Mouse (Mus musculus) CD4-positive, CD25-positive, alpha-beta regulatory T cell, adult 2 months (primary cell): ENCODE results near the gene Fam107b.

ENCODE experiments used
- DNase-seq: peaks from one replicate; pipeline ENCODE4 v3.0.0-alpha.2; 2012; ENCODE audit warnings: low read depth, low spot score

The Fam107b gene

GRCm38 (mm10) chr2:3608868-3609854, 38.9 kb downstream of the Fam107b start:
- DNase-seq = no peak

GRCm38 (mm10) chr2:3618446-3618845, 48.2 kb downstream of the Fam107b start:
- DNase-seq = no peak

DNA sequence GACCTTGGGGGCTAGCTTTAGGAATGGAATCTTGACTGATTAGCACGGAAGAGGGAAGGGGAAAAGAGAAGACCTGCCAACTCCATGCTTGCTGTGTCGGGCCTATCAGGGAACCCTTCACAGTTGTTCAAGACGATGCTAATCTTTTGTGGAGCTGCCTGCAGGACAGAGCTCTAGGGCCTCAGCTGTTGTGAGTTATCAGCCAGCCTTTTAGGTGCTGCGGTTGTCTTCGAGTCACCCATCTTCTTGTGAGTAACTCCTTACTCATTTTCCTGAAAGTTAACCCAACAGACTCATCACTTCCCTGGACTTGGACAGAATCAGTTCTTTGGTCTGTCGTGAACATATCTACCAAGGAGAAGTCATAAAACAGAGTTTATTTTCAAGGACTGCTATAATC, 51.3 kb downstream of the Fam107b start:
- no peak for DNase-seq

- no peak for DNase-seq
Observed at GRCm38 (mm10) chr2:3622158-3622557, 51.9 kb downstream of the Fam107b start.

- no peak for DNase-seq
Observed at GRCm38 (mm10) chr2:3623207-3623980, 53.1 kb downstream of the Fam107b start.

DNA sequence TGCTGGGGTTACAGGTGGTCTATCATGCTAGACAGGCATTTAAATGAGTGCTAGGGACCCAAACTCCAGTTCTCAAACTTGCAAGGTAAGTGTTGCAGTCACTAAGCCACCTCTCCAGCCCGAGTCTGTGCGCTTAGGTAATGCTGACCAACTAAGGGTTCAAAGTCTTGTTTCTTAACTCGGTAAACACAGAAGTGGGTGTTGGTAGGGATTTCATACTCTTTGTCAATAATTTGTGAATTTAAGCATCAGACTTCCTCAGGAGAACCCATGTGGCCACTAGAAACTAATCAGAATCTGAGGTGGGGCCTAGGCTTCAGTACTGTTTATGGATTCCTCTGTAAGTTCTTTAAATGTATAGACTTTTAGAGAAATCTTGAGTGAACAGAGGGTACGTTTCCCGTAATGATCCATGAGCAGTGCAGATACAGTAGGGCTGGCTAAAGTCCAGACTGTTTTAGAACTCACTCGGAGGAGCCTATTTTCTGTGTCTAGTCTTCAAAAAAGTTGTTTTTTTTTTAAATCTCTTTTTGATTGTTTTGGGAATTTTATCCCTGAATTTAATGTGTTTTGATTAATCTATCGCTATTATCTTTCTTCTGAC, 53.8 kb downstream of the Fam107b start:
- no peak for DNase-seq

- no peak for DNase-seq
Observed at GRCm38 (mm10) chr2:3629096-3629495, 58.8 kb downstream of the Fam107b start.

DNA sequence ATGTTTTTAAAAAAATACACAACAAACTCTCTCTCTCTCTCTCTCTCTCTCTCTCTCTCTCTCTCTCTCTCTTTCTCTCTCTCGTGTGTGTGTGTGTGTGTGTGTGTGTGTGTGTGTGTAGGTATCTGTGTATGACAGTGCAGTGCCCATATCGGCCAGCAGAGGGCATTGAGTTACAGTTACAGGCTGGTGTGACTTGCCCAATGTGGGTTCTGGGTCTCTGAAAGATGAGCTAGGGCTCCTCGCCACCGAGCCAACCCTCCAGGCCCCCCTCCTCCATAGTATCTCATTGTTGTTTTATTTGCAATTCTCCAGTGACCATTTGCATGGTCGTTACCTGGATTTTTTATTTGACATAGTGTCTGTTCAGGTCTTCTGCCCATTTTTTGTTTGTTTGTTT, 59.5 kb downstream of the Fam107b start:
- peak; percentile 68 for DNase-seq

DNA sequence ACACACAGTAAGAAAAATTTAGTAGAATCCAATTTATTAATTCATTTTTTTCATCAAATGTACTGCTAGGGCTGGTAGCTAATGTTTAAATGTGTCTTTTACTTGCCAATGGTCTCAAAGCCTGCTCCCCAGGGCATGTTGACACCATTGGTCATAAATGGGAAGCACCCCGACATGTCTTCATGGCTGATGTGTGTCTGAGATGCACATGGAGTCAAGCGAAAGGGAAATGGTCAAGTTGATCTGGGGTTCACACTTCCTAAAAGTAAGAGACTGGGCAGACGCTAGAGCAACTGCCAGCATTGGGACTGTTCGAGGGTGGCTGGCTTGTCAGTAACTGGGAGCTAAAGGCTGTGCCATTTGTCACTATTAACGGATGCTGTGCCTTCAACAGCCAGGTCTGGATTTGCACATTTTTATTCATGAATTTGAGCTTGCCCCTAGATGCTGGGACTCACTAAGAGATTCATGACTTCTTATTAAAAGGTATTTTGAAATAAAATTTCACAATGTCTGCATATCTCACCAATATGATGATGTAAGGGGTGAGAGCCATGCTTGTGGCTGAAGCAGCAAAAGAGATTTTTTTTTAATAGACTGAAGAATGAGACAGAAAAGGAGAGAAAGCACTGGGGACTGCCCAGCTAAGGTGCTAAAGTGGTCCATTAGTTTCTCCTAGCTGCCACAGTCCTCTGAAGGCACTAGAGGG, 60.6 kb downstream of the Fam107b start:
- DNase-seq = no peak

- DNase-seq = no peak
Observed at GRCm38 (mm10) chr2:3633137-3633536, 62.8 kb downstream of the Fam107b start.

- no peak for DNase-seq
Observed at GRCm38 (mm10) chr2:3636771-3637170, 66.5 kb downstream of the Fam107b start.

DNA sequence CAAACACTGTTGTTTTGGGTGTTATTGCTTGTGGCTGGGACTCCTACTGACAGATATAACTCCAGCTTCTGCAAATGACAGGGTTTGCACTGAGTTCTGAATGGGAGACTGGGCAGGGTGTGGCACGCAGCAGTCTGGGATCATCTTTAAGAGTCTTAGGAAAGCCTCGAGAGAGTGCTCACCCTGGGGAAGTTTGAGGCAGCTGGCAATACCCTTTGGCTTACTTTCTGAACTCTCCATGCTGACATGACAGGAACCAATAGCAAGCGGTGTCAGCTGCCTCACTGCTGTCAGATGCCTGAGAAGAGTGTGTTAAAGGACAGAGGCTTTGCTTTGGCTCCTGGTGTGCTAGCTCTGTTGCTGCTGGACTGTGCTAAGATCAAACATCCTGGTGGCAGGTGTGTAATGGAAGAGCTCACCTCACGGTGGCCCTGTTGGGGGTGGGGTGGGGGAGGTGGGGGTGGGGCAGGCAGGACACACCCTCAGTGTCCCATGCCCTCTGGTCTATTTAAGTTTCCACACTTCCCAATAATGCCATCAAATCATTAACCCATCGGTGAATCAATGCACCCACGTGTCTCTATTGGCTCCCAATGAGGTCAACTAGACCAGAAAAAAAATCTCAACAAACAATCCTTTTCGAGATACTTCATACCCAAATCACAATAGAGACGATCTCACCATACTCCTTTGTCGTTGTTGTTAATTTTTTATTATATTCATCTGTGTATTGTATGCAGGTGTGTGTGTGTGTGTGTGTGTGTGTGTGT, 70.9 kb downstream of the Fam107b start:
- DNase-seq = no peak

DNA sequence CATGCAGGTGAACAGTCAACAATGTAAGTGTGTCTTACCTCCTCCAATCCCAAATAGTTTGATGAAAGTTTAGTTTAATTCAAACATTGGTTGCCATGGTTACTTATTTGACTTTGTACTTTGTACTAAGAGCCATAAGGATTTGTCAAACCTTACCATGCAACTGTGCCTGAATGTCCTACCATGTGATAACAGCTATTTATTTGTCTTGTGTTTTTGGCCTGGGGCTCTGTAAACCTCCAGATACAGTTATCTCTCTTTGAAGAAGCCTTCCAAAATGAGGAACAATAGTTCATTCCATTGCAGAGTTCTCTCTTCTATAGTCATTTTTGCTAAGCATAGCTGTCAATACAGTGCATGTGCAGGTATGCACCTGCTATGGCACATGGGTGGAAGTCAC, 72.7 kb downstream of the Fam107b start:
- no peak for DNase-seq

DNA sequence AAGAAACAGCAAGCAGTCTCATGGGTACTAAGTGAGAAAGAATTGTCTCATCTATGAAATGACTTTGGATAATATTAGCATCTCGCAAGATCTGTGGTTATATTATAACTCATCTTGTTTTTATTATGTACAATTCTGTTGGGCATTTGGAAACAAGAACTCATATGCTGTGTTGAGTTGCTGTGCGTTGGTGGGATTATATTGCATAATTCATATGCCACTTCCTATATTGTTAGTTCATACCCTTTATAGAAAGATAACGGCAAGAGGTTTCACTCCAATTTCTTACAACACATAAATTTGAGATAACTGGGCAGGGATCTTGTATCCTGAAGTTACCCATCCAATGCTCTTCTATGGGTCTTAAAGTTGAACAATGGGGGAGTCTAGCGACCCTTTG, 75.5 kb downstream of the Fam107b start:
- DNase-seq = no peak

GRCm38 (mm10) chr2:3649171-3649570, 78.9 kb downstream of the Fam107b start:
- DNase-seq = peak; percentile 66

GRCm38 (mm10) chr2:3654606-3655005, 84.3 kb downstream of the Fam107b start:
- DNase-seq = no peak

DNA sequence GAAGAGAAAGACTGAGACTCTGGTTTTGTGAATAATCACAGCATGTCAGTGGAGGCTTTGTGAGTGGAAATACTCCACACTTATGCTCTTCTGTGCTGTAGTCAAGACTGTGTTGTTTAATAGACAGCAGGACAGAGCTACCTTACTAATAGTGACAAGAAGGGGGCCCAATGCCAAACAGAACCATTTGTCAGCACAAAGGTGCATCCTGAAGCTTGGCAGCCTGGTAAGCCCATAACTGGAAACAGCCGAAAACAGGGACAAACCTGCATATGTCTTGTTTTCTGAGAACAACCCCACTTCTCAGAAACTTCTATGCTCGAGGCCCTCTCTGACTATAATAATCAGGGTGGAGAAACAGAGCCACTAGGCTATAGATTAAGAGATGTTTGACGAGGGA, 85.8 kb downstream of the Fam107b start:
- no peak for DNase-seq

GRCm38 (mm10) chr2:3656834-3657233, 86.5 kb downstream of the Fam107b start:
- DNase-seq = no peak

- DNase-seq = no peak
Observed at GRCm38 (mm10) chr2:3657376-3657775, 87.1 kb downstream of the Fam107b start.

GRCm38 (mm10) chr2:3657811-3658730, 87.8 kb downstream of the Fam107b start:
- DNase-seq = peak; percentile 67
